Mouse (Mus musculus) liver, adult 2 months (tissue): ENCODE data around the gene Pla2g4f. TPM values are rescaled to one million over a fixed set of nuclear protein-coding genes. Genes with fewer than 3 reads are reported as not detected.

ENCODE experiments used
- DNase-seq: peaks from one replicate; pipeline ENCODE4 v3.0.0-alpha.2; 2011; ENCODE audit warnings: low read depth, low spot score; ENCODE audit errors: extremely low read depth
- H3K27ac ChIP-seq: fragments of 200-500 bp; replicated peaks from 2 replicates; pipeline ENCODE4 v1.5.1; 2012; ENCODE audit warnings: low read depth, mild to moderate bottlenecking, control low read depth, inconsistent platforms, low read length; ENCODE audit not compliant: insufficient read depth
- H3K27me3 ChIP-seq: fragments of 200-500 bp; 2 replicates; pipeline ENCODE4 v1.6.1; 2012; ENCODE audit warnings: mild to moderate bottlenecking, moderate library complexity, low read length, inconsistent platforms; ENCODE audit not compliant: control insufficient read depth, insufficient read depth
- H3K36me3 ChIP-seq: fragments of 200-500 bp; 2 replicates; pipeline ENCODE4 v1.6.1; 2012; ENCODE audit warnings: low read length, inconsistent platforms; ENCODE audit not compliant: control insufficient read depth, insufficient read depth
- H3K4me1 ChIP-seq: fragments of 200-500 bp; 2 replicates; pipeline ENCODE4 v1.6.1; 2011; ENCODE audit warnings: low read length; ENCODE audit not compliant: control insufficient read depth, insufficient read depth
- H3K4me3 ChIP-seq: fragments of 200-500 bp; 2 replicates; pipeline ENCODE4 v1.5.1; 2011; ENCODE audit warnings: low read depth, mild to moderate bottlenecking, control low read depth, low read length, moderate library complexity; ENCODE audit not compliant: insufficient read depth
- H3K79me2 ChIP-seq: fragments of 200-500 bp; 2 replicates; pipeline ENCODE4 v1.6.1; 2012; ENCODE audit warnings: inconsistent platforms, mild to moderate bottlenecking, low read length, moderate library complexity; ENCODE audit not compliant: control insufficient read depth, insufficient read depth
- H3K9ac ChIP-seq: fragments of 200-500 bp; 2 replicates; pipeline ENCODE4 v1.6.1; 2012; ENCODE audit warnings: low read depth, mild to moderate bottlenecking, control low read depth, inconsistent platforms, low read length
- CTCF ChIP-seq: fragments of 200-500 bp; IDR thresholded peaks from 2 replicates; pipeline ENCODE4 v1.5.1; 2011; ENCODE audit warnings: low read depth, low read length, control low read depth
- POLR2A ChIP-seq: fragments of 200-500 bp; IDR thresholded peaks from 2 replicates; pipeline ENCODE4 v1.6.1; 2011; ENCODE audit warnings: low read length, control low read depth; ENCODE audit not compliant: insufficient read depth; ENCODE audit errors: extremely low read depth
- WGBS: fragments of 180-500 bp; shearing (Covaris S2); methylation state at CpG from one replicate; pipeline ENCODE4 v1.1.7; 2018; 5-methylcytosine and 5-hydroxymethylcytosine counted together
- polyA plus RNA-seq: library from polyadenylated mRNA; depleted of rRNA; stranded (reverse); fragments of >200 nt; gene quantifications from 2 replicates; pipeline ENCODE4 v1.2.3, GENCODE M21; 2012
- total RNA-seq: library from RNA; depleted of rRNA; stranded (reverse); fragments of >200 nt; gene quantifications from 2 replicates; pipeline ENCODE4 v1.2.3, GENCODE M21; 2014

Pla2g4f gene
- total and polyA plus RNA-seq, 2 experiments = 0.05 to 0.09 TPM

- H3K9ac ChIP-seq = no peak overlapping the region
- DNase-seq = no peak
- H3K27me3 ChIP-seq = no peaks in the 10 kb centered on the region
- H3K4me3 ChIP-seq = no peak overlapping the region
- H3K4me1 ChIP-seq = no peaks in the 10 kb centered on the region
- H3K36me3 ChIP-seq = peaks cover 46% of the 10 kb centered on the region
- H3K79me2 ChIP-seq = no peaks in the 10 kb centered on the region; the same call in 1 of the 2 replicates
- no peak for TF ChIP-seq CTCF
- no peak for TF ChIP-seq POLR2A
- no peak overlapping the region for H3K27ac ChIP-seq
- WGBS = 91% methylated on average over 1 of the region's 1 CpGs
Measured at GRCm38 (mm10) chr2:120341741-120342140, 27.8 kb upstream of the Pla2g4f start.

- WGBS = 43% methylated on average over 2 of the region's 2 CpGs
- Histone ChIP-seq H3K4me1 (no peaks in the 10 kb centered on the region), H3K27me3 (no peaks in the 10 kb centered on the region), H3K36me3 (peaks cover 40% of the 10 kb centered on the region), H3K27ac (no peak overlapping the region), H3K4me3 (no peak overlapping the region), H3K79me2 (no peaks in the 10 kb centered on the region), H3K9ac (no peak overlapping the region)
- DNase-seq = no peak
- TF ChIP-seq CTCF (no peak), POLR2A (no peak)
Measured at GRCm38 (mm10) chr2:120337886-120338285, 23.9 kb upstream of the Pla2g4f start.

GRCm38 (mm10) chr2:120331575-120331974 lies 17.6 kb upstream of the Pla2g4f start:
- H3K79me2 ChIP-seq = no peaks in the 10 kb centered on the region
- peaks cover 31% of the 10 kb centered on the region for H3K36me3 ChIP-seq
- H3K27me3 ChIP-seq = no peaks in the 10 kb centered on the region
- DNase-seq = no peak
- WGBS = 92% methylated on average over 4 of the region's 4 CpGs
- no peak overlapping the region for H3K4me3 ChIP-seq
- no peak overlapping the region for H3K9ac ChIP-seq
- no peak overlapping the region for H3K27ac ChIP-seq
- TF ChIP-seq CTCF (no peak), POLR2A (no peak)
- no peaks in the 10 kb centered on the region for H3K4me1 ChIP-seq

- WGBS = 61% methylated on average over 4 of the region's 4 CpGs
- H3K4me1 ChIP-seq = no peaks in the 10 kb centered on the region
Measured at GRCm38 (mm10) chr2:120315077-120315476, 1.1 kb upstream of the Pla2g4f start.

GRCm38 (mm10) chr2:120314487-120314886 lies 522 bp upstream of the Pla2g4f start:
- TF ChIP-seq CTCF = no peak
- TF ChIP-seq POLR2A = no peak
- H3K27me3 ChIP-seq = no peaks in the 10 kb centered on the region
- H3K79me2 ChIP-seq = no peaks in the 10 kb centered on the region
- WGBS = 92% methylated on average over 4 of the region's 4 CpGs
- no peak for DNase-seq
- H3K9ac ChIP-seq = no peak overlapping the region
- no peak overlapping the region for H3K27ac ChIP-seq
- H3K36me3 ChIP-seq = peaks cover 14% of the 10 kb centered on the region; the same call in 1 of the 2 replicates
- H3K4me3 ChIP-seq = no peak overlapping the region
- no peaks in the 10 kb centered on the region for H3K4me1 ChIP-seq

More at GRCm38 (mm10) chr2:120315077-120315476, 1.1 kb upstream of the Pla2g4f start:
- H3K79me2 ChIP-seq = no peaks in the 10 kb centered on the region
- no peak for DNase-seq
- H3K27me3 ChIP-seq = no peaks in the 10 kb centered on the region
- no peak overlapping the region for H3K9ac ChIP-seq
- no peak overlapping the region for H3K4me3 ChIP-seq
- no peak for TF ChIP-seq CTCF
- TF ChIP-seq POLR2A = no peak
- H3K27ac ChIP-seq = no peak overlapping the region
- H3K36me3 ChIP-seq = peaks cover 14% of the 10 kb centered on the region; the same call in 1 of the 2 replicates

- TF ChIP-seq POLR2A (no peak), CTCF (no peak)
- Histone ChIP-seq H3K27ac (no peak overlapping the region), H3K79me2 (no peaks in the 10 kb centered on the region), H3K4me3 (no peak overlapping the region), H3K36me3 (peaks cover 8% of the 10 kb centered on the region; the same call in 1 of the 2 replicates), H3K27me3 (no peaks in the 10 kb centered on the region), H3K4me1 (no peaks in the 10 kb centered on the region), H3K9ac (no peak overlapping the region)
- WGBS = 43% methylated on average over 7 of the region's 7 CpGs
- DNase-seq = peak; percentile 81
Measured at GRCm38 (mm10) chr2:120312276-120312825, 1.6 kb downstream of the Pla2g4f start.
